Mouse (Mus musculus) yolk sac, embryonic 10.5 days (tissue): ENCODE data around the gene Slc29a1.

Experiments used
- DNase-seq: peaks from one replicate; pipeline ENCODE4 v3.0.0-alpha.2; 2017; ENCODE audit warnings: low spot score

Slc29a1 gene

DNA sequence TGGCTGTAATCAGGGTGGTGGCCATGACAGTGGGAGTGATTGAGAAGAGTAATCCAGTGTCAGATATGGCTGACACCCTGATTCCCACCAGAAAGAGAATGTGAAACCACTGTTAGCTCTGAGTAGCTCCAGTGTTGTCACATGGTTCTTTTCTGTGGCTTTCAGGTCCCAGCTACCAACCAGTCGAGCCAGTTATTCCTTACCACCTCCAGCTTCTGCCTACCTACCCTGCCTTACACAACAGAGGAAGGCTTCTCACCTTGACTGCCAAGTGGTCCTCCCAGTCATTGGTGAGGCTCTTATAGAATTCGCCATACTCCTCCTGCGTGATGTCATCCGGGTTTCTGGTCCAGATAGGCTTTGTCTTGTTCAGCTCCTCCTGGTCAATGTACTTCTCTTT, 29.4 kb downstream of the Slc29a1 start:
- DNase-seq: no peak

DNA sequence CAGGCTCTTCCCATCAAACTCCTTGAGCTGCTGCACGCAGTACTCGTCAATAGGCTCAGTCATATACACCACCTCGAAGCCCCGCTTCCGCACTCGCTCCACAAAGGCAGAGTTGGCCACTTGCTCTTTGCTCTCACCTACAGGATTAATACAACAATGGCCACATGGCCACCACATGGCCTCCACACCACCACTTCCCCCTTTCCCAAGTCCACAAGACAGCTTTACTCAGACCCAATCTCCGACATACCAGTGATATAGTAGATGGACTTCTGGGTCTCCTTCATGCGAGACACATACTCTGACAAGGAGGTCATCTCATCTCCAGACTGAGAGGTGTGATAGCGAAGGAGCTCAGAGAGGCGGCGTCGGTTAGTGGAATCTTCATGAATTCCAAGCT, 30.4 kb downstream of the Slc29a1 start:
- DNase-seq: no peak

DNA sequence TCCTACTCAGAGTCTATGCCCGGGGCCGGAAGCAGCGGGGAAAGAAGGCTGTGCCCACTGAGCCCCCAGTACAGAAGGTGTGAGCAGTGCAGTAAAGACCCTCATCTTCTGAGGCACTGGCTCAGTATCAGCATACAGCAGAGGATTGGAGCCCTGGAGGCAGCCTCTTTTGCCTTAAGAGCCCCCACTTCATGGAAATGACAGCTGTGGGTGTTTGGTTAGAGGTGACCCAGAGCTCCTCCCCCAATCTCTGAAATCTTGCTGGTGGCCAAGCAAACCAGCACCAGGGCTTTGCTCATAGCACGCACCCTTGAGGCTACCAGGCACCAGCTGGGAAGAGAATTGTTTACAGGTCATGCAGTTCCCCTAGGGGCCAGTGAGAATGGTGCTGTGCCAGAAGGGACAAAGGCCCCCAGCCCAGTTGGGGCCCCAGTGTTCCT, 32.2 kb downstream of the Slc29a1 start:
- DNase-seq: peak; percentile 56

DNA sequence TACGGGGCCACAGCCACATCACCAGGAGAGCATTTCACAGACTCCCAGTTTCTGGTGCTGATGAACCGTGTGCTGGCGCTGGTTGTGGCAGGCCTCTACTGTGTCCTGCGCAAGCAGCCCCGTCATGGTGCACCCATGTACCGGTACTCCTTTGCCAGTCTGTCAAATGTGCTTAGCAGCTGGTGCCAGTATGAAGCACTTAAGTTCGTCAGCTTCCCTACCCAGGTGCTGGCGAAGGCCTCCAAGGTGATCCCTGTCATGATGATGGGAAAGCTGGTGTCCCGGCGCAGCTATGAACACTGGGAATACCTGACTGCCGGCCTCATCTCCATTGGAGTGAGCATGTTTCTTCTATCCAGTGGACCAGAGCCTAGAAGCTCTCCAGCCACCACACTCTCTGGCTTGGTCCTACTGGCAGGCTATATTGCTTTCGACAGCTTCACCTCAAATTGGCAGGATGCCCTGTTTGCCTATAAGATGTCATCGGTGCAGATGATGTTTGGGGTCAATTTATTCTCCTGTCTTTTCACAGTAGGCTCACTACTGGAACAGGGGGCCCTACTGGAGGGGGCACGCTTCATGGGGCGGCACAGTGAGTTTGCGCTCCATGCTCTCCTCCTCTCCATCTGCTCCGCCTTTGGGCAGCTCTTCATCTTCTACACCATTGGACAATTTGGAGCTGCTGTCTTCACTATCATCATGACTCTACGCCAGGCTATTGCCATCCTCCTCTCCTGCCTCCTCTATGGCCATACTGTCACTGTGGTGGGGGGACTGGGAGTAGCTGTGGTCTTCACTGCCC, 32.8 kb downstream of the Slc29a1 start:
- DNase-seq: no peak

DNA sequence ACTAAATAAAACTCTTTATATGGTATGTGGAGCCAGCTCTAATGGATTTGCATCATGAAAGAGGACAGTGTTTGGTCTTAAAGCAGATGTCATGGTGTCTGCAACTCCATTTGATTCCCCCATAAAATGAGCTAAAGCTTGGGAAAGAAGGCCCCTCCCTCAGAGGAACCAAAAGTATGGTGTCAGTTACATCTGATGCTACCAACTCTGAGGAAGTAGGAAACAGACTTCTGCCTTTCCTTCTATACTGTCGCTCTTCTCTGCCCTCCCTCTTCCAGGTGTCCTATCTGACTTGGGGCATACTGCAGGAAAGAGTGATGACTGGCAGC, 33.4 kb downstream of the Slc29a1 start:
- DNase-seq: no peak

DNA sequence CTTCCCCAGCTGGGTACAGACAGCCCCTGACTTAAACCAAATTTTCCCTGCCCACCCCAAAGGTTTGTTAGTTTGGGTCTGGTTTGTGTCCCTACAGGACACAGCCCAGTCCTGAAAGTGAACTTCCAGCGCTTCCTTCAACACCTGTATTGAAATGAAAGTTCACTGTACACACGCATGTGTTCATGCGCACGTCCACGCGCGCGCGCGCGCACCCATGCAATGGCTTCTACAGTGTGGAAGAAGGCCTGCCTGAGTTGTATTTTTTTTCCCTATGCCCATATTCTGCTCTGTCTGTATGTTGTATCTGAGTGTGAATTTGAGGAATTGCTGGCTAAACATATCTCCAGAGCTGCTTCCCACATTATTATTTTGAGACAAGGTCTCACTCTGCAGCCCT, 34.3 kb downstream of the Slc29a1 start:
- DNase-seq: no peak

DNA sequence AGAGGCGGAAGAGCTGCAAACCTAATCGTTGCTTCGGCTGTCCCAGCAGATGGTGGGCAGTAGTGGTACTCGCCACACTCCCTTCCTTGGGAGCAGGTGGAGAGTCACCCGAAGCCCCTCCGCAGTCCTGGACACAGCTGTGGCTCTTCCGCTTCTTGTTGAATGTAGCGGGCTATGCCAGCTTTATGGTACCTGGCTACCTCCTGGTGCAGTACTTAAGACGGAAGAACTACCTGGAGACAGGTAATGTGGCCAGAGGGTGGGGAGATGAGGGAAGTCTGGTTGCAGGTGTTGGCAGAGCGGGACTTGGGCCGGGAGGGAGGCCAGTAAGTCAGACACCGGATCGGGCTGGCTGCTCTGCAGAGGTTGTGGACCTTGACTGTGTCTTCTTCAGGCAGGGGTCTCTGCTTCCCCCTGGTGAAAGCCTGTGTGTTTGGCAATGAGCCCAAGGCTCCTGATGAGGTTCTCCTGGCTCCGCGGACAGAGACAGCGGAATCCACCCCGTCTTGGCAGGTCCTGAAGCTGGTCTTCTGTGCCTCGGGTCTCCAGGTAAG, 34.8 kb downstream of the Slc29a1 start:
- no peak for DNase-seq

DNA sequence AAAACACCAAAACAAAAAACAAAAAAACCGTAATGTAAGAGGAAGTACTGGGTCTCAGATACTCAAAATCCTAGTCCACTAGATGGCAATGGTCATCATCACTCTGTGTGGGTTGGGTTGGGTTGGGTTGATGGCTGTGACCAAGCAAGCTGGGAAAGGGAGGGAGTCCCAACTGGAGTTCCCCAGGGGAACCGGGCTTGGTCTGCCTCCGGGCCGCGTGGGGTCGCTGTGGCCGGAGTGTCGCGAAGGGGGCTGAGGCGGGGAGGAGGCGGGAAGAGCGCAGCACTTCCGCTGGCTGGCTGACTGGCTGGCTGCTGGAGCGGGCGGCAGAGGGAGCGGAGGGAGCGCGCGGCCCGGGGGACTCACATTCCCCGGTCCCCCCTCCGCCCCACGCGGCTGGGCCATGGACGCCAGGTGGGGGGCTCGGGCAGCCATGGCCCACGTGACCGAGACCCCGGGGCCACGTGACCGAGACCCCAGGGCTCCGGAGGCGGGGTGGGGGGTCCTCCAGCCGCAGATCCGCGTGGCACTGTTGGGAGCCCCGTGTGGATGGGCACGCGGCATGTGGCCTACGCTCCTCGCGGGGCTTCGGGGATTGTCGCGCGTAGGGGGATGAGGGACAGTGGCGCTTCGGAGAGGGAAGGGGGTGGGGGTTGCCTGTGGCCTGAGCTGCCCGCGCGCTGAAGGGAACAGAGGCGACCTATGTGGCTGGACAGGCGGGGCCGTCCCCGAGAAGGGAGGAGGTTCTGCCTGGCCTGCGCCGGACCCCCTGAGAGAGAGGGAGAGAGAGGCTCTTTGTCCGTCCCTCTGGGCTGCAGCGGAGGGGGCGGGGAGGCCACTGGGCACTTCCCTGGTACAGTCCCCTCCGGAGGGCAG, 35.5 kb downstream of the Slc29a1 start, which contains the start of gene Slc35b2:
Slc35b2 (plus strand) TSS at position 220 of the 876 bp plus-strand sequence.
- peak; percentile 89 for DNase-seq

DNA sequence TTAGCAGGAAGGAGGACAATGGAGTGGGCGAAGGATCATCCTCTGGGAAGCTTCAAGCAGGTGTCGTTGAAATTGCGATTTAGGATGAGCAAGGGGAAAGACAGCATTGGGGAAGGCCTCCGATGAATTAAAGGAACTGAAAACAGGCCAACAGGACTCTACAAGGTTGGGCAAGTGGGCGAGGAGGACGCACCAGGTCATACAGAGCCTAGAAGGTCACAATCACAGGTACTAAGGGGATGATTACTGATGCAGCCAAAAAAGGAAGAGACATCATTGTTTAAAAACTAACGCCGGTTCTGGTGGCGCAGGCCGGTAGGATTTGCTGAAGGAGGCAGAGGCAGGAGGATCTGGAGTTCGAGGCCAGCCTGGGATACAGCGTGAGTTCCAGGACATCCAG, 36.2 kb downstream of the Slc29a1 start:
- no peak for DNase-seq

DNA sequence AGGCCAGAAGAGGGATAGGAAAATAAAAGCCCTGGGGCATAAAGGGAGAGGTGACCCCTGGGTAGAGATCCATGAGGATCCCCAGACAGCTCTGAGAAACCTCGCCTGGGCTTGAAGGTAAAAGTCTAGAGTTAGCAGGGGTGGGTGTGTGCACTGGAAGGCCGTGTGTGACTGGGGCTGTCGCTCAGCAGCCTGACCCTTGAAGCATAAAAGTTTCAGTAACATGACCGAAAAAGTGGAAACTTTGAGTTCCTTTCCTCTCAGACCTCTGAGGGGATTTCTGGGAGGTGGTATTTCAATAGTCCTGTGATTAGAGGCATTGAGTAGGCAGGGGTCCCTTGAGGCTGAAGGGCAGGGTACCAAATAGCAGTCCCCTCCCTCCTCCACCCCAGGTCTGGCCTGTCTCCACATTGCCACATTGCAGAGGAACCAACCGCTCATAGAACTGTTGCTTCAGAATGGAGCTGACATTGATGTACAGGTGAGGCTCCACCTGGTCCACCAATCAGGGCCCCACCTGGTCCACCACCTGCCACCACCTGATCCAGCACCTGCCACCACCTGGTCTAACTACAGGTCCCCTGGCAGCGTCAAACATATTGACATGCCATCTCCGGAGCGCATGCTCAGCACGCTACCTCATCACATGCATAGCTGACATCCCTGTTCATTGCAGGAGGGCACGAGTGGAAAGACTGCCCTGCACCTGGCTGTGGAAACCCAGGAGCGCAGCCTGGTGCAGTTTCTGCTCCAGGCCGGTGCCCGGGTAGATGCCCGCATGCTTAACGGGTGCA, 39.5 kb downstream of the Slc29a1 start:
- DNase-seq: no peak

DNA sequence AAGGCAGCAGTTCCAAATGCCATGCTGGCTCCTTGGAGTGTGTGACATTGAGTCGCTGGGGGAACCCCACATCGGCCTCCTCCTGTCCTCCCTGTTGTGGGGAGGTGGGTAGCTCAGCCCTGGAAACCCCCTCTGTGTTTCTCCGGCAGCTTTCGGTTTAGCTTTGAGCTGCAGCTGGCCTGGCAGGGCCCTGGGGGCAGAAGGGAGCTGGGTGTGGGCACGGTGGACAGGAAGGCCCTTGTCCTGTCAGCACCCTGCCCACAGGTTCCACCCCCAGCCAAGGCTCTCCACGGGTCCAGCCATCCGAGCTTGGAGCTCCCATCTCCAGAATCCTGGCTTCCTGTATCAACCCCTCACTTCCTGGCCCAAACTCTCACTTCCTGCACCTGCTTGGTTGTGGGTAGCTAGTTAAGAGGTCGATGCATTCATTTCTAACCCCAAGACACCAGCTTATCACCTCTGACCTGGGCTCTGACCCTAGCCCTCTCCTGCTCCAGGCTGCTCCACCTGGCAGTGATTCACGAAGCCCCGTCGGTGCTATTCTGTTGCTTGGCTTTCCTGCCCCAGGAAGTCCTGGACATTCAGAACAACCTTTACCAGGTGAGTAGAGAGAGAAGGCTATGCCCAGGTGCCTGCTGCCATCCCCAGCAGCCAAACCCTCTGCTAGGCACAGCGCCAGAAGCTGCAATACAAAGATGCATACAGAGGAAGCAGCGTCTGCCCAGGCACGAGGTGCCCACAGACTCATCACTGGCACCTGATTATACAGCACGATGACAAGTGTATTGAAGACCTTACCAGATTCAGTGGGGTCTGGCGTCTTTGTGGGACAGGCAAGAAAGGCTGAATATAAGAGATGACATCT, 41.2 kb downstream of the Slc29a1 start:
- DNase-seq: no peak

DNA sequence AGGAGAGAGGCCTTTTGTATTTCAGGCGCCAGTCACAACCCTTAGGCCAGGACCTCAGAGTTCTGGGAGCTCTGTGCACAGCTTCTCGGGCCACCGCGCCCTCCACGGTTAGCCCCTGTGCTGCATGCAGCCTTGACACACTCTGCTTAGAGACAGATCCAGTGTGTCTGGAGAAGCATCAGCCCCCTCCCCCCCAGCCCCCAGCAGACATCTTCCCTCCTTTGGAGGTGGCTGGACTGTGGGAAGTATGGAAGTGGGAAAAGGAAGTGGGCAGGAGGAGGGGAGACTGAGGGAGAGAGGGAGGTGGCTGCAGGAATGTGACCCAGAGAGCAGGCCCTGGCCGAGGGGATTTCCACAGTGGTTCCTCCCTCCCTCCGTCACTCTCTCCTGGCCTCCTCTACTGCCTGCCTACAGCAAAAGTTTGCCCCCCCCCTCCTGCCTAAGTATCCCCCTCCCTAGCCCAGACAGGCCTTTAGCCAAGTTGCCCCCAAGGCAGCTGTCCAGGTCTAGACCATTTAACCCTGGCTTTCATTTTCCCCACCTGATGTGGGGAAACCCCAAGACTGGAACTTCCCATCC, 42.1 kb downstream of the Slc29a1 start:
- DNase-seq: no peak

DNA sequence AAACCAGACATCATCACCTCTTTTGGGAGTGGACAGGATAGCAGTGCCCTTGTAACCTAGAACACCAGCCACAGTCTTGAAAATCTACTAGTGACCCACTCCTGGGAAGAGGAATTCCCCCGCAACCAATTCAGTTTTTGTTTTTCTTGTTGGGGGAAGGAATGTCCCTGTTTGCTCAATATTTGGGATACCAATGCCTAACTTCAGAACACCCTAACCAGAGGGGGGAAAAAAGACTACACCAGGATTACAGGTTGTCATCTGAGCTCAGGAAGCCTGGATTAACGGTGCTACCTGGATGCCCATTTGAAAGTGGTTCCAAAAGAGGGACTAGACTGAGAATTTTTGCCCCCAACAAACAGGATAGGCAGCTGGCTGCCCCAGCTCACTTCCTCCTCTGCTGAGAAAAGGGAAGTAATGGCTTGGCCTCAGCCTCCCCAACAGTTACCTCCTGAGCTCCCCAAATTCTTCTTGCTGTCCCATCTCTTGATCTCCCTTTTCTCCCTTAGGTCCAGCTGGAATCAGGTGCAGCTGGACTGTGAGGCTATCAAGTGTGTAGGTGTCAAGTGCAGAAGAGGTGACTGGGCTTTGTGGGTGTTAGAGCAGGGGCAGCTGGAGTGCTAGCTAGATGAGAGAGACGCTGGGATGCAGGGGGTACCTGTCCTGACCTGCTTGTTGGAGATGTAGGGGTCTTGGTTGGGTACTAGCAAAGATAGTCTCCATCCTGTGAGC, 42.7 kb downstream of the Slc29a1 start:
- DNase-seq: no peak

DNA sequence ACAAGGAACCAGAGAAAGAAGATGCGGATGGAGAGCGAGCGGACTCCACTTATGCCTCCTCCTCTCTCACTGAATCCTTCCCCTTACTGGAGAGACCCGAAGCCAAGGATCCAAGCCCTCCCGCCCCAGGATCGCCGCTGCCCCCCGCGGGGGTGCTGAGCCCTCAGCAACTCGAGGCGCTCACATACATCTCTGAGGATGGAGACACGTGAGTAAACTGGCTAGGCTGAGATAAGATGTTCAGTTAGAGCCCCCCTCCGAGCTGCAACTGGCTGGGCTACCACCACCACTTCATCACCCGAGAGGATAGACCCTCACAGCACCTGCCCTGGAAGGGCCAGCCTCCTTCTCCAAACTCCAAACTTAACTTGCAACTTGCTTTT, 43.3 kb downstream of the Slc29a1 start:
- no peak for DNase-seq

DNA sequence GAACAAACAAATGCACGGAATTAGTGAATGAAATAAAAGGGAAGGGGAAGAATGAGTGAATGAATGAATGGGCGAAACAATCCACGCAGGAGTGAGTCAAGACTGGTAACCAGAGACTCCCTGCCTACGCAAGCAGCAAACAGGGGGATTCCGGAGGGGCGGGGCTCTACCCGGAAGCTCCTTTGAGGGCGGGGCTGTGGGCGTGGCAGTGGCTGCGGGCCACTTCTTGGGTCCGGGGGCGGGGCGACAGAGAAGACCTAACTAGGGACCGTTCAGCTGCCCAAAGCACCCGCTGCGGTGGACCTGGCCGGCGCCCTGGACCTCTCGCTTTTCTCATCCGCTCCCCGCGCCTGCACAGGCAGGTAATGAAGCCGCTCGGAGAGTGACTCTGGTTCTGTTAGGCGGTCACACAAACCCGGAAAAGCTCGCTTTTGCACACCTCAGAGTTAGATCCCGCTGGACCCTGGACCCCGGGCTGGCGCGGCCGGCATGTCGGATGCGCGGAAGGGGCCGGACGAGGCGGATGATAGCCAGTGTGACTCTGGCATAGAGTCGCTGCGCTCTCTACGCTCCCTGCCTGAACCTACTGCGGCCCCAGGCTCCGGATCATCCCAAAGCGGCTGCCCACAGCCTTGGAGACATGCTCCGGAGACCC, 43.8 kb downstream of the Slc29a1 start, which contains the start of gene Nfkbie:
Nfkbie (plus strand) TSS at position 252 of the 655 bp plus-strand sequence.
- peak; percentile 95 for DNase-seq

DNA sequence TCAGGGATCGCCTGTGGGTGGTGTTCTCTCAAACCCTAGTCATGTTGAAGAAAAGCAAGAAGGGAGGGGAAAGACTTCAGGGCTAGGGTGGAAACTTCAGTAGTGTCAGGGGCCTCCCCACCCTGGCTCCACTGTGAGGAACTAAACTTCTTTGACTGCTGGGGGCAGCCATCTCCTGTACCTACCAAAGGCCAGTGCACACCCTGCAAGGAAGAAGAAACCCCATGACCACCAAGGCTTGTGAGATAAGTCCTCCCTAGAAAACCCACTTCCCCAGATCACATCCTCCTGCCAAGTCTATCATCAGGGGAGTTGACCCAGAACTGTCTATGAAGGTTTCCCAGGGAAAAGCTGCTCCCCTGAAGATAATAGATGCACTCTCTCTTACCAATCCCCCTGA, 45.0 kb downstream of the Slc29a1 start:
- DNase-seq: no peak

DNA sequence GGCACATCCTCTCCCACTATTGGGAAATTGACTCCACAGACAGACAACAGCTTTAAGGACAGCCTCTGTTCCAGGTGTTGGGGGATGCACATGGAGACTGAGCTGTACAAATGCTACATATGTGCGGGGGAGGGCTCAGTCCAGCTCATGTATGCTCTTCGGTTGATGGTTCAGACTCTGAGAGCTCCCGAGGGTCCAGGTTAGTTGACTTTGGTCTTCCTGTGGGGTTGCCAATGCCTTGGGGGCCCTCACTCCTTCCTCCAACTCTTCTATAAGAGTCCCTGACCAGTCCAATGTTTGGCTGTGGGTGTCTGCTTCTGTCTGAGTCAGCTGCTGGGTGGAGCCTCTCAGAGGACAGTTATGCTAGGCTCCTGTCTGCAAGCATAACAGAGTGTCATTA, 46.3 kb downstream of the Slc29a1 start:
- no peak for DNase-seq

DNA sequence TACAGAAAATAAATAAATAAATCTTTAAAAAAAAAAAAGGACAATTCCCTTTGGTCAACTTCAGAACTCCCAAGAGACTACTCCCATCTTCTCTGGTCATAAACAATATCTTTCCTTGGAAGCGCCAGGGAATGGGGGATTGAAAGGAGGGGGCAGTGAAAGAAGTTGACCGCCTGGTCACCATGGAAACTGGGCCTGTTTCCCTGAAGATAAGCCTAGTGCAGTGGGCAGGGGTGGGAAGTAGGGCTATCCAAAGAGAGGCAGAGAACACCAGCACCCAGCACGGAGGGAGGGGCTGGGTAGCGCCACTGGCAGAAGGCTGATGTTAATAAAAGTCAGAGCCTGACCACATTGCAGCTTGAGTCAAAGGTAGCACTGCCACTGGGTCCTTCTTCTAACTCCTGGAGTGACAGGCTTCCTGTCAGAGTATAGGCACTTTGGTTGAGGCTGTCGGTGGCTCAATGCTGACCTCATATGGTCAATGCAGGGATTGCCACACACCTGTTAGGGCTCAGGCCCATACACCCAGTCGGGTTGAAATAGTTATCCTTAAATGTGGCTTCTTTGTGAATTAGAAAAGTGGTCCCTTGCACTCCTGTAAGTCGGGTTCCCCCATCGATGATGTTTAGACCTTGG, 47.5 kb downstream of the Slc29a1 start:
- DNase-seq: peak; percentile 51

DNA sequence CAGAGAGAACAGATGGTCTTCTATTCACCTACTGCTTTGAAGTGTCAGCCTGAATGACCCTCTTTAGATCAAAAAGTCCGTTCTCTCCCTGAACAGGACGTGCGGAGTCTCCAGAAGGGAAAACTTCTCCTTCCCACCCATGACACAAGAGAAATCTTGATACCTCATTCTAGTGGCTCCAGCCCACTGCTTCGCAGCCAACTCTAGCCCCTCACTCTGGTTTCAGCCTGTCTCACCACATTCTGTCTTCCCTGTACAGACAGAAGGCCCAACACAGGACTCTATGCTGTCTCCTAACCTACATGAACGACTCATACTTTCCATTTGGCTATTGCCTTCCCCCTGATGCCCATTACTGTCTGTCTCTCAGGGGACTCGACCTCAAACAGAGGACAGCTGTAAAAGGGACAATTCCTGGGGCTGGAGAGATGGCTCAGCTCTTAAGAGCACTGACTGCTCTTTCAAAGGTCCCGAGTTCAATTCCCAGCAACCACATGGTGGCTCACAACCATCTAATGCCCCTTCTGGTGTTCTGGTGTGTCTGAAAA, 48.1 kb downstream of the Slc29a1 start:
- DNase-seq: no peak
